Mouse (Mus musculus) adrenal gland, adult 18-20 months (tissue): ENCODE results near the gene Celsr1. TPM values are rescaled to one million over a fixed set of nuclear protein-coding genes. Genes with fewer than 3 reads are reported as not detected.
A peak's percentile ranks its signal among the peaks of the same experiment; 100 is the strongest.
"Not testable (repeated sequence)": the region's sequence is repeated elsewhere in the genome, so short reads cannot be mapped to it uniquely, and the experiment has no call there.

Experiments
- DNase-seq, 2 experiments: peaks; one replicate each; pipeline ENCODE4 v3.0.0; 2021 to 2022; ENCODE audit warnings: low spot score in 2 of 2
- total RNA-seq, 2 experiments: library from RNA; stranded (reverse); gene quantifications; 1 replicate in 1 of 2; 2 replicates in 1 of 2; pipeline ENCODE4 v1.2.3; 2021

The Celsr1 gene
- total RNA-seq, 2 experiments from 2014 or later = 2.9 to 3.7 TPM

DNA sequence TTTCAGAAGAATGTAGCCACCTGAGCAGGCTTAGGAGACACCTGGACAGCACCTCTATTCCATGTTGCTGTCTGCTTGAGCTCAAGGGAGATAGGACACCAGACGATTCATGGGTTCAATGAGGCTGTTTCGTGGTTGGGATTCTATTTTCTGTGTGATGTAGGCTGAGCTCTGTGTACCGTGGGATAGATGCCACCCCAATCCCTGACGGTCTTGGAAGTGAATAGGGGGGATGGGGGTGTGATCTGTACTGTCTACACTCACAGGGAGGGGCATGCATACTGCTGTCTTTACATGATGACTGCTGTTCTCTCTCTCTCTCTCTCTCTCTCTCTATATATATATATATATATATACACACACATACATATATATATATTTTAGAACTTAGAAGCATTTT, 31.8 kb upstream of the Celsr1 start:
- no peak for DNase-seq

DNA sequence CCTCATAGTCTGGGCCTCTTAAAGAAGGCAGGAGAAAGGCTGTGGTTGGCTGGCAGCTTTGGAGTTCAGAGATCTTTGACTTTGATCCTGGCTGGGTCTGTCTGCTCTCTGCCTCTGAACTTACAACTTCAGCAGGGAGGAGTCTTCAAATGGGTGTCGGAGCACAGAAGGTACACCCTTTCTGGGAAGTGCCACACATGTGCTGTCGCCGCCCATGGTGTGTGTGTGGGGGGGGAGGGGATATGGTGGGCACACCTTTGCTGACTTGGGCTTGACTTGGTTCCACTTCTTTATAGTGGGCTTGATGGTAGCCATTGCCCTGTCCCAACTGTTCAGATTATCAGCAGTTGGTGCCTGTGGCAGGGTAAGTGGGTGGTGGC, 31.3 kb upstream of the Celsr1 start:
- DNase-seq = no peak

DNA sequence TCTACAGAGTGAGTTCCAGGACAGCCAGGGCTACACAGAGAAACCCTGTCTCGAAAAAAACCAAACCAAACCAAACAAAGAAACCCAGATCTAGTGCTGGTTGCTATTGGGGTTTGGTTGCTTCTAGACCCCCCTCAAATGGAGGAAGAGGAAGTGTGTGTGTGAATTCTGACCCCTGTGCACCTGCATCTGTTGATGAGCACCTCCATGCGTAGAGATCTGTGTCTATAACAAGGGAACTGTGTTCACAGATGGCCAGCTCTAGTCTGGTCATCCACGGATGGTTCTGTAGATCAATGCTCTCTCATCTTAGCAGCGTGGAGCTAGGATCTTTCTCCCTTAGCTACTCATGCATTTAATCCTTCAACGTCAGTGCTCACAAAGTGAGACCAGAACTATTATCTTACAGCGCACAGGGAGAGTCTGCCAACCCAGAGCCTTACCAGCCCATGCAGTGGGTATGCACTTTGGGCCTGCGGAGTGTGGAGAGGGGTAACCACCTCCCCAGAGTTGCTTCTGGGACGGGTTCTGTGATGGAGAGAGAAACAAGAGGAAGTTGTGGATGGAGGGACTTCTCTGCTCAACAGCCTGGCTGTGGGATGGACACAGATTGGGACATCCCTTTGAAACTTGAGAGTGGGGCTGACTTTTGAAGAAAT, 30.7 kb upstream of the Celsr1 start:
- DNase-seq = no peak

DNA sequence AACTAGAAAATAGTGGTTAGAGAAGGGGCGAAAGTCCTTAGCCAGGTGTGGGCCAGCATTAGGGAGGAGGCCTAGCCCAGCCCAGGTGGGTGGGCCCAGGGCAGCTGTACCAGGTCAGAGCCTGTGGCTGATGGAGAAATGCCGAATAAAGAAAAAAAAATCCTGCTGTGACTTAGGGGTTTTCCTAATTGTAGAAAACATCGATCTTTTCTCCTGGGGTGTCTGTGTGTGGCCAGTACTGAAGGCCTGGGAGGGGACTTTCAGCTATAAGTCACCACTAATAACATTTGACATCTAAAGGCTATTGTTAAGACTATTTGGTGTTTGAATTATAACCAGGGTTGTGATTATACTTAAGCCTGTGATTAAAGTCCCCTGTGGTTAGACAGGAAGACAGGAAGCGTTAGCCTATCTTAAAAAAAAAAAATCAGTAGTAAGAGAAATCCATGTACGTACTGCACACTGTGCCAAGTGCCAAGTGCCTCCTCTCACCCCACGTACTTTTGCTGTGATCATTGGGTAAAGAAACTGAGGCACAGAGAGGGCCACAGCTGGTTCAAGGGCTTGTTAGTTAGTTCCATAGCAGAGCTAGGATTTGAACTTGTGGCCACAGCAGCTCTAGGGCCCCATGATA, 28.4 kb upstream of the Celsr1 start:
- no peak for DNase-seq

DNA sequence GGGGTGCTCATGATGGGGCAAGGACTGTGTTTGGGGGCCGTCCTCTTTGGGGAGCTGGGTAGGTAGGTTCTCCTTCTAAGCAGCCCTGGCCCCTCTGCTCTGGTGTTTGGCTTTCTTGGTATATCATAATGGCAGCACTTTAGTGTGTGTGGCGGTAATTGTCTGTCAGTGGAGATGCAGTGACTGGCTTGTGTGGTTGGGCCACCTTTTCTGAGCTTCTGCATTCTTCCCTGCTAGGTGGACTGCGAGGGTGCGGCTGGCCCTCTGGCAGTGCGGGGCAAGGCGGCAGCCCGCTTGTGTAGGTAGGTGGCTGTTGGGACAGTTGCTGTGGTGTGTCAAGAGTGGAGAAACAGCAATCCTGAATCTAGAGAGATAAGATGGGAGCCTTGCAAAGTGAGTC, 27.6 kb upstream of the Celsr1 start:
- DNase-seq = no peak

DNA sequence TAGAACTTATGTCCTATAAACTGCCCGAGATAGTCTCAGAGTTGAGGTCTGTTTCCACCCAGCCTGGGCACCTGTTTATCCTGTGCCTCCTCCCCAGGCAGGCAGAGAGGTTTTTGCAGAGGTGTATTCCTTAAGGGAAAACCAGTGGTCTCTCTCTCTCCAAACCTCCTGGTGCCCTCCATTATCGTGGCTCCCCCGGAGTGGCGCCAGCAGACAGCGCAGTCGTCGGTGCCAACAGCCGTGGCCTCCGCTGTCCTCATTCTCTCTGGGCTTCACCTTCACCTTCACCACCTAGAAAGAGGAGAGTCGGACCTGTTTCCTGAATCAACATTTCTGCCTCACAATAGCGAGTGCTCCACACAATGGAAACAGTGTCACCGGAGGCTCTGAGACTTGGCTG, 27.0 kb upstream of the Celsr1 start:
- DNase-seq = no peak

DNA sequence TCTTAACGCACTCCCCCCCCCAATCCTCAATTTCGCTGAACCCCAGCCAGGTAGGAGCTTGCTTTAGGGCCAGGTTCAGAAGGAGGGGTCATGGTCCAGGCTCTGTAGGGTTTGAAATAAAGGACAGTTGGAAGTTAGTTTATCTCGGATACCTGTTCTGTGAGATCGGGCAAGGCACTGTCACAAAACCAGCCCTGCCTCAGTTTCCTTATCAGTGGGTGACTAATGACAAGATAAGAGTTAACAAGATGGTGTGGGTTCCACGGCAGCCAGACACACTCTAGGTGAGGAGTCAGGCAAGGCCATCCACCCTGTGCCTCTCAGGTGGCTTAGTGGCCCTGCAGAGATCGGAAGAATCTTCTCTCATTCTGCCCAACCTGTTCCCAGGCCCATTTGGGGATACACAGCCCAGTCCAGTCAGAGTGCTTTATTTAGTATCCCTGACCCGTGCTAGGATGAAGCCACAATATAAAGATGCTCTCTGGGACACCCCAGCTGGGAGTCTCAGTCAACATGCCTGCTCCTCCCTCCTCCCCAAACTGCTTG, 26.3 kb upstream of the Celsr1 start:
- no peak for DNase-seq

DNA sequence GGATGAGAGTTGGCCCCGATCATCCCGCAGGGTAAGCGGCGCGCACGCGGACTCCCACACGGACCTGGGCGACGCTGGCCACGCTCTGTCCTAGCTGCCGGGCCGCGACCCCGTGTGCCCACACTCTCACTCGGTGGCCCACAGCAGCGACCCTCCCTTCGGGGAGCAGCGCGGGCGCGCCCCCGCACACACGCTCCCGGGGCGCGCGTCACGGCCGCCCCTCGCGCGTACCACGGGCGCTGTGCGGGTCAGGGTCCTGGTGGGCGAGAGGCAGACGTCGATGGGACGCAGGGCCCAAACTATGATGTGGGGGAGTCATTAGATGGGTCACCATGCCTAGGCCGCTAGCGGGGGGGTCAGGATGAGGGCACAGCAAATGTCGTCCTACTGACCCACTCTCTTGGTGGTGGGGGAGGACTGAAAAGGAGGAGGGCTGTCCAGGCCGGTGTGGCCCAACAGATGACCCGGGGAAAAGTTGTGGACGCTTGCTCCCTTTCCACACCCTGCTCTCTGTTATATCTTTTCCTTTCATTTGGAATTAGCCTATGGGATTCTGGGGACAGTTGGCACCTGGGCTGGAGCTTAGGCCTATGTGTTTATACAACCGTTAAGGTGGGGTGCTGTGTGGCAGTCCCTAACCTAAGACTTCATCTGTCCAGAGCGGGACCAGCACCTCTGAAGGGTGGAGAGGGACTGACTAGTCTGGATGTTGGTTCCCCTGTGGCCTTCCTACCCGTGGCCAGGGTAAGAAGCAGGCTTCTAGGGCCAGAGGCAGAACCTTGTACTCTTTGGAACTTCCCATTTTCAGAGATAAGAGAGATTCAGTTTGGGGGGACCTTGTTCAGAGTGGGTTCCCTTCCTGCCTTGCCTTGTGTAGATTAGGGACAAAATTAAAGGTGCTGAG, 25.6 kb upstream of the Celsr1 start:
- DNase-seq = no peak

DNA sequence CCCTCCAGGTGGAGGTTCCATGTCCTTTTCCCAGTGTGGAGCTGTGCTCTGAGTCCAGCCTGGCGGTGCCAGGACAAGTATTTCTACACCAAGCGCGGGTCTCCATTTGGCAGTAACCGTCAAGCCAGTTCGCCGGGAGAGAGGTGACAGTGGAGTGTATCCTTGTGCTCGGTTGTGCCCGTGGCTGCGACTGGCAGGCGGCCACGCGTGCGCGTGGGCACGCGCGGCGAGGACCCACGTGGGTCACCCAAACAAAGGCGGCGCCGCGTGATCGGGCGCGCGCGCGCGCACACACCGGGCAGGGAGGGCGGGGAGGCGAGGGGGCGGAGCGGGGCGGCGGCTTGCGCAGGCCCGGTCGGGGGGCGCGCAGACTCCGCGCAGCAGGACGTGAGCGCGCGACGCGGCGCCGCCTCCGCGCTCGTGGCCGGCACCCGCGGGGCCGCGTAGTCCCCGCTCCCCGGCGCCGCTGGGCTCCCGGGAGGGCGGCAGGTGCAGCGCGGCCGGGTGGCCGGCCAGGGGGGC, 24.9 kb upstream of the Celsr1 start:
- DNase-seq = peak; percentile 82 to 84

DNA sequence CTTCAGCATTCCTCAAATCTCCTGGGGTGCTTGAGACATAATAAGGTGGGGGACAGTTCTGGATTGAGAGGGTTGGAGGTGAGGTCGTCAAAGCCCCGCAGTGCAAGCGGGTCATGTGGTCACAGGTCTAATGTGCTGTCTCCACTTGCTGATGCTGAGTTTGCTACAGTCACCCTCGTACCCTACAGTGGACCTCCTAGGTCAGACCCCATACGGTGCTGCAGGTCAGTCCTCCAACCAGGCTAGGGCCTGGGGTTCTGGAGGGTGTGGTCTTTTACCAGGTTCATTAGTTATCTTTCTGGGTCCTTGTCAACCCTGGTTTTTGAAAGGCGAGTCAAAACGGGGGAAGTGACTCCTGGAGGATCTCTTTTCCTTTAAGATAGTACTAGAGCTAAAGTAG, 24.3 kb upstream of the Celsr1 start:
- no peak for DNase-seq

DNA sequence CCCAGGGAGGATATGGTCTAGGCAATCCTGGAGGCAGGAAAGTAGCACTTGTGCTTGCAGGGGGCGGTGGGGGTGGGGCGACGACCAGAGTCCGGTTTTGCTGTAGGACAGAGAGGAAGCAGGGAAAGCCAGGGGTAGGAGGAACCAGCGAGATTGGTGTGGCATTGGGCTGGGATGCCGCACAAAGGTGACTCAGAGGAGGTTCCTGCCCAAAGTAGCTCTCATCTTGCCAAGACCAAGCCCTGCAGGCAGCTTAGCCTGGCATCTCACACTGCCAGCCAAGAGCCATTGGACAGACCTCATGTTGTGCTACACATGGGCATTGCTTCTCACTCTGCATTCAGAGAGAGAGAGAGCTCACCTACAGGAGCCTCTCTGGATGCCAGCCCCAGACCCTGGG, 23.8 kb upstream of the Celsr1 start, which contains the start of gene Gramd4:
Gramd4 (plus strand) TSS at position 283 of the 400 bp plus-strand sequence.
- DNase-seq = no peak

DNA sequence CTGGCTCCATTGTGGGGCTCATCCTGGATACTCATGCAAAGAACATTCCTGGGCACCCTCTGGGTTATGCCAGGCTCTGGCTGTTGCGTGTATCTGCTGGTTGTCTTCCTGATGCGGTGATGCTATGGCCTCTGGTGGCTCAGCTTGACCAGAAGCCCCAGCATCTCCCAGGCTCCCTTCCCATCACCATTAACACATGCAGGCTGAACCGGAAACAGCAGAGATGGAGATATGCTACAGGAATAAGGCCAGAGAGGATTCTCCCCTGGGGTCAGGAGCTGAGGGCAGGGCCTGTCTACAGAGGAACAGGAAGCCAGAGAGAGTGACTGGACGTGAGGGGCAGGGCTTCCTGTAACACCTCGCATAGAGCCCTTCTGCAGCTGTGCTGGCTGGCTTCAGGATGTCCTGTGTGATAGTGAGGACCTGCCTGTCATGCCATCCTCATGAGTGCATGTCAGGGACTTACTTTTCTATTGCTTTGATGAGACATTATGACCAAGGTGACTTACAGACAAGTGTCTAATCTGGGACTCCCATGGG, 22.7 kb upstream of the Celsr1 start:
- no peak for DNase-seq

DNA sequence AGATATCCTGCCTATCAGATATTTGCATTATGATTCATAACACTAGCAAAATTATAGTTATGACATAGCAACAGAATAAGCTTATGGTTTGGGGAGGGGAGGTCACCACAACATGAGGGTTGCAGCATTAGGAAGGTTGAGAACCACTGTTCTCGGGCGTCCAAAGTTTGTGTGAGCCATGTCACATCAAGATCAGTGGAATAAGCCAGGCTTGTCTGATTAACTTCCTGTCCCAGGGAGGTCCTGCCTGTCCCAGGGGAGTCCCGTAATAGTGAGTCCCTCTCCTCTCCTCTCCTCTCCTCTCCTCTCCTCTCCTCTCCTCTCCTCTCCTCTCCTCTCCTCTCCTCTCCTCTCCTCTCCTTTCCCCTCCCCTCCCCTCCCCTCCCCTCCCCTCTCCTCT, 21.3 kb upstream of the Celsr1 start:
- DNase-seq = not testable (repeated sequence)

DNA sequence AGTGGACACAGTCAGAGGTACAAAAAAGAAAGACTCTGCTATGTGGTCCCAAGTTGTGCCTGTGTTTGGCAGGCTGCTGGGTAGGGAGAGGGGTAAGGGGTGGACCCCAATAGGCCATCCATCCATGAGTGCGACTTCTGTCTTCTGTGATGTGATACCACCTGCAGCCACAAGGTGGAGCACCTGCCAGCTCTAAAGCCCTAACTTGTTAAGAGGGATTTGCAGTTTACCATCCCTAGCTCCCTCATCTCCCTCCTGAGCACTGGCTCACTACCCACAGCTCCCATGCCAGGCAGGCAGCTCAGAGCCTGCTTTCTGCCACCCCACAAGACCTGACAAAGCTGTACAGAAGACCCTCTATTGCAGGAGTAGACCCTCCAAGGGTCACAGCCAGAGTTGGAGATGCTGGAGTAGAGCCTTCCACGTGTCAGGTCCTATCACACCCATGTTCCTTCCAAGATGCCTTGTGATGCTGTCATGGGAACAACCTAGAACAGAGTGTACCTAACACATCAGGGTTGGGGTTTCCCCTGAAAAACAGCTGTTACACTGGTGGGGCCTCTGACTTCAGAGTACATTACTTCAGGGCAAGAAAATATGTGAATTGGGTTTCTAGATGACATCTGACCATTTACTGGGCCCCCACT, 20.4 kb upstream of the Celsr1 start:
- DNase-seq = peak; percentile 81 to 87

DNA sequence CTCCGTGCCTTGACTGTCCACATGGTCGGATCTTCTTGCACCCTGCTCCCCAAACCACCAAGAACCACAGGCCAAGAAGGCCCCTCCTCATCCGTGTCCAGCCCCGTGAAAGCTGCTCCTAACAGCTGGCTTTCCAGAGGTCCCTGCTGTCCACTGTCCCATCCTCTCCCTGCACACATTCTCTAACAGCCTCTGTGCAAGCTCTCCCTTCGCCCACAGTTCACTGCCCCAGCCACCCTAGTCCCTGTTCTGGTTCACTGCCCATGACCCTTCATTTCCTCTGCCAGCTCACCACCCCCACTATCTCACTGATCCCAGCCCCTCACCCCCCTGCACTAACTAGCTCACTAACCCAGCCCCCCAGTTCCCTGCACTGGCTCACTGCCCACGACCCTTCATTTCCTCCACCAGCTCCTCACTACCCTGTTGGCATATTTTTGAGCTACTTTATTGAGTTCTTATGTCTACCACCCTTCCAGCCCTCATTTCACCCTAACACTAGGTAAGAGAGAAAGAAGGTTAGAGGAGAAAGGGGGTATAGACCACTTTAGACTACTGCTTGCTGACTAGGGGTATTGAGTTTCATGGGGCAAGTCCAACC, 18.4 kb upstream of the Celsr1 start:
- DNase-seq = no peak

DNA sequence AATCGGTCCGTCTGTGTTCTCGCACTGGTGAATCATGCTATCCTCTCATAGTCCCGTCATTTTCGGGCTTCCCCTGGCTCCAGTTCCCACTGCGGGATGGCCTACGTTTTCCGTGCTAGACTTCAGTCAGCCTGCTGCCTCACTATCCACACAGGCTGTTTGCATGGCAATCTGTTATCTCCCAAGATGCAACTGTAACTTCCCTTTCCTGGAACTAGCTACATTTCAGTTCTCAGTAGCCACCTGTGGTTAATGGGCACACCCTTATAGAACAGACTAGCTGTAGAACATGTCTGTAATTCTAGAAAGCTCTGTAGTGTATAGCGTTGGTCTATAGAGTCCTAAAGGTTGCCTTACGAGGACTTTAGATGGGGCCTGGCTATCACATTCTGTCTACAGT, 17.6 kb upstream of the Celsr1 start:
- DNase-seq = no peak

DNA sequence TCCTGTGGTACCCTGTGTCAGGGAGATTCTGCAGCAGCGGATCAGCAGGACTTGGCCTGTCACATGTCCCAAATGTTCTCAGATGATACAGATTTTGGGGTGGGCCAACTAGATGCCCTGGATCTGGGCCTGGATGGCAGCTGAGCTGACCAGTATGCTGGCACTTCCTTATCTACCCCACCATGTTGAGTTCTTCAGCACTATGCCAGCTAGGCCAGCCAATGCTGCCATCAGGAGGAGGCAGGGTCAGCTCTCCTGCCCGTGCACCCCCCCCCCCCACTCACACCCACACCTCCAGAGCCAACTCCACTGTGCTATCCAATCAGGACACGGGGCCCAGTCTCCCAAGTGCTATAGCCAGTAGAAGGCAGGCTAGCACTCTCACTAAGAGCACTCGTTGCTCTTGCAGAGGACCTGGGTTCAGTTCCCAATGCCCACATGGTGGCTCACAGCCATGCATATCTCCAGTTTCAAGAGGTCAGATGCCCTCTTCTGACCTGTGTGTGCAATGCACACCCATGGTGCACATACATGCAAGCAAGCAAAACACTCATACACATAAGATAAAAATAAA, 16.7 kb upstream of the Celsr1 start:
- DNase-seq = no peak

DNA sequence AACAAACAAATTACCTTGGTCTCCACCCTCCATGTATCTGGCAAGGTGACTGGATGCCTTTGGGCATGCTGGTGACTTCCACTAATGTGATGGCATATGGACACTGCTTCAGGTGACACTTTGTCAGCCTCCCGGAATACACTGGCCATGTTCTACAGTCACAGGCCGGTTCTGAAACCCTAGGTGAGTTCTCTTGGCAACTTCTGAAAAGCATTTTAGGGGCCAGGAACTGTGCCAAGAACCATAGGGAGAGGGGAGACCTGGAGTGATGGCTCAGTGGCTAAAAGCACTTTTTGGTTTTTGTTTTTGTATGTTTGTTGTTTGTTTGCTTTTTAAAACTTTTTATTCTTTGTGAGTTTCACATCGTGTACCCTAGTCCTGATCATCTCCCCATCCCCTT, 15.9 kb upstream of the Celsr1 start:
- DNase-seq = no peak

DNA sequence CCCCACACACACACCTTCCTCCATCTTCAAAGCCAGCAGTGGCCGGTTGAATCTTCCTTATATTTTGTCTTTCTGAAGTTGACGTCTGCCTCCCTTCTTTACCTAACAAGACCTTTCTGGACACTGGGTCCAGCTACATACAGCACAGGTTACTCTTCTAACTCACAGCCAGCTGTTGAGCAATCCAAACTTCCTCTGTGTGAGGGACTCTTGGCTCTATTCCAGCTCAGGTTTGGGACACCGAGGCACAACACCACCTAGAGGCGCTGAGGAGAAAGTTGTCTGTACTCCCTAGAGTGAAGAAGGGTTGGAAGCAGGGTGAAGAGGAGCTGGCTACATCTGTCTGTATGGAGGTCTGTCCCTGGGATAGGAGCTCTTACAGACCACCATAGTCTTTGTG, 8.8 kb upstream of the Celsr1 start:
- DNase-seq = no peak

DNA sequence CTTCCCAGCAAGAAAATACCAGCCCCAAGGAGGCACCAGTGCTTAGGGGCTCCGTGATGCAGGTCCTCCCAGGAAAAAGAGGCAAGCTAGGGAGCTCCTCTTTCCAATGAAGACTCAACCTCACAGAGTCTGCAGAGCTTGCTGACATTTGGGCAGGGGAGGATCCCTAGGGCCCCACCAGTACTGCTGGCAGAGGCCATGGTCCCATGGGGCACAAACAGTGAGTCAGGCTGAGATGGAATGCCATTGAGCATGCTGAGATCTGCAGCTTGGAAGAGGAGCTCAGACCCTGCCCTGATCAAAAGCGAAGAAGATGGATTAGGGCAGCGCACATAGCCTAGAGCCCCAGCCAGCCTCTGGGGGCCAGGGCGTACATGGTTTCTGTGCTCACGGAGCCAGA, 7.8 kb upstream of the Celsr1 start:
- DNase-seq = no peak
